Comparison of ENCODE assay signal across 17 mouse cellular contexts in genomic region chr2:144240095-144240899, GRCm38 (mm10). TPM values are rescaled to one million over a fixed set of nuclear protein-coding genes. Genes with fewer than 3 reads are reported as not detected.
DNase-seq lines count a peak whose midpoint lies in the region; ATAC-seq lines count a peak whose summit lies in the region.
"Had no signal": no experiment of that assay in that cellular context is flagged by ENCODE, and none has a peak within 500 bp of the region (broad histone marks: within the 10 kb centered on the region; RNA-seq: fewer than 3 reads in every experiment).

No protein-coding gene starts in this region.

- H3K4me3 ChIP-seq in hindbrain, embryonic 10.5 days: no peak overlapping the region
- H3K4me3 ChIP-seq in hindbrain, embryonic 11.5 days (ENCODE audit: low read depth, low read length): no peak overlapping the region
- no peak overlapping the region for H3K4me3 ChIP-seq in midbrain, embryonic 10.5 days
- no peak overlapping the region for H3K4me3 ChIP-seq in midbrain, embryonic 11.5 days (ENCODE audit: low read depth, low read length)
- H3K4me3 ChIP-seq in stomach, embryonic 16.5 days (replicated peaks; ENCODE audit: low read length): no peak overlapping the region
- no peak overlapping the region for H3K4me3 ChIP-seq in neural tube, embryonic 15.5 days (replicated peaks)
- H3K4me3 ChIP-seq: heart, adult 2 months; midbrain, embryonic 15.5 days had no signal

- no peak overlapping the region for H3K9ac ChIP-seq in hindbrain, embryonic 11.5 days (ENCODE audit: low read depth, low read length)
- no peak overlapping the region for H3K9ac ChIP-seq in midbrain, embryonic 11.5 days (ENCODE audit: low read length)
- H3K9ac ChIP-seq in stomach, embryonic 16.5 days (ENCODE audit: low read length): no peak overlapping the region
- no peak overlapping the region for H3K9ac ChIP-seq in neural tube, embryonic 15.5 days (replicated peaks)
- H3K9ac ChIP-seq: midbrain, embryonic 15.5 days had no signal

- no peak overlapping the region for H3K4me2 ChIP-seq in hindbrain, embryonic 11.5 days (replicated peaks; ENCODE audit: low read depth, low read length)
- H3K4me2 ChIP-seq in midbrain, embryonic 11.5 days: no peak overlapping the region
- no peak overlapping the region for H3K4me2 ChIP-seq in stomach, embryonic 16.5 days (ENCODE audit: low read depth, low read length)
- H3K4me2 ChIP-seq in neural tube, embryonic 15.5 days: no peak overlapping the region
- H3K4me2 ChIP-seq: midbrain, embryonic 15.5 days had no signal

- H3K4me1 ChIP-seq in hindbrain, embryonic 10.5 days (replicated peaks): peaks cover 16% of the 10 kb centered on the region
- H3K4me1 ChIP-seq in hindbrain, embryonic 11.5 days (replicated peaks; ENCODE audit: control insufficient read depth, insufficient read depth, low read length): no peaks in the 10 kb centered on the region
- 0 out of 2 replicates have a peak, but pooled peaks cover 3% of the 10 kb centered on the region for H3K4me1 ChIP-seq in midbrain, embryonic 10.5 days
- no peaks in the 10 kb centered on the region for H3K4me1 ChIP-seq in midbrain, embryonic 11.5 days (ENCODE audit: control insufficient read depth, insufficient read depth, low read length)
- H3K4me1 ChIP-seq in stomach, embryonic 16.5 days (ENCODE audit: control insufficient read depth, insufficient read depth, low read length): peaks cover 12% of the 10 kb centered on the region; the same call in 1 of the 2 replicates
- H3K4me1 ChIP-seq in neural tube, embryonic 15.5 days: peaks cover 3% of the 10 kb centered on the region; the same call in 1 of the 2 replicates
- H3K4me1 ChIP-seq: midbrain, embryonic 15.5 days had no signal

- H3K36me3 ChIP-seq in hindbrain, embryonic 10.5 days: no peaks in the 10 kb centered on the region
- no peaks in the 10 kb centered on the region for H3K36me3 ChIP-seq in hindbrain, embryonic 11.5 days (ENCODE audit: control insufficient read depth, insufficient read depth, low read length)
- no peaks in the 10 kb centered on the region for H3K36me3 ChIP-seq in midbrain, embryonic 10.5 days
- H3K36me3 ChIP-seq in midbrain, embryonic 11.5 days (ENCODE audit: control insufficient read depth, insufficient read depth, low read length): no peaks in the 10 kb centered on the region
- no peaks in the 10 kb centered on the region for H3K36me3 ChIP-seq in stomach, embryonic 16.5 days (ENCODE audit: control insufficient read depth, insufficient read depth, low read length)
- H3K36me3 ChIP-seq in neural tube, embryonic 15.5 days: no peaks in the 10 kb centered on the region
- H3K36me3 ChIP-seq: midbrain, embryonic 15.5 days had no signal

- H3K27me3 ChIP-seq in hindbrain, embryonic 10.5 days (ENCODE audit: insufficient read depth, poor library complexity, severe bottlenecking): no peaks in the 10 kb centered on the region
- H3K27me3 ChIP-seq in hindbrain, embryonic 11.5 days (ENCODE audit: control insufficient read depth, insufficient read depth, low read length): no peaks in the 10 kb centered on the region
- H3K27me3 ChIP-seq in midbrain, embryonic 10.5 days (ENCODE audit: low read depth, poor library complexity, severe bottlenecking): no peaks in the 10 kb centered on the region
- no peaks in the 10 kb centered on the region for H3K27me3 ChIP-seq in midbrain, embryonic 11.5 days (ENCODE audit: control insufficient read depth, insufficient read depth, low read length)
- H3K27me3 ChIP-seq in stomach, embryonic 16.5 days (ENCODE audit: control insufficient read depth, insufficient read depth, low read length): no peaks in the 10 kb centered on the region
- no peaks in the 10 kb centered on the region for H3K27me3 ChIP-seq in neural tube, embryonic 15.5 days (replicated peaks)
- H3K27me3 ChIP-seq: midbrain, embryonic 15.5 days had no signal

- H3K27ac ChIP-seq in hindbrain, embryonic 10.5 days: 0 out of 2 replicates have a peak overlapping the region, but pooled peaks have one; percentile 5
- no peak overlapping the region for H3K27ac ChIP-seq in hindbrain, embryonic 11.5 days (ENCODE audit: low read depth, low read length)
- H3K27ac ChIP-seq in midbrain, embryonic 10.5 days (replicated peaks): 0 out of 2 replicates have a peak overlapping the region, but pooled peaks have one; percentile 33
- H3K27ac ChIP-seq in midbrain, embryonic 11.5 days (ENCODE audit: low read depth, low read length): no peak overlapping the region
- H3K27ac ChIP-seq in stomach, embryonic 16.5 days (ENCODE audit: low read length): peak overlapping the region; percentile 71
- no peak overlapping the region for H3K27ac ChIP-seq in neural tube, embryonic 15.5 days (replicated peaks)
- H3K27ac ChIP-seq: heart, adult 2 months; midbrain, embryonic 15.5 days had no signal

- WGBS in hindbrain, embryonic 10.5 days: 71% methylated on average over 3 of the region's 3 CpGs
- WGBS in hindbrain, embryonic 11.5 days: 91% methylated on average over 3 of the region's 3 CpGs
- WGBS in midbrain, embryonic 10.5 days: 90% methylated on average over 3 of the region's 3 CpGs
- WGBS in midbrain, embryonic 11.5 days: 70% methylated on average over 3 of the region's 3 CpGs
- WGBS in stomach, embryonic 16.5 days: 72% methylated on average over 3 of the region's 3 CpGs
- WGBS in neural tube, embryonic 15.5 days: 89% methylated on average over 3 of the region's 3 CpGs

- DNase-seq in hindbrain, embryonic 10.5 days (ENCODE audit: low spot score): no peak
- DNase-seq in hindbrain, embryonic 11.5 days (ENCODE audit: low spot score): no peak
- DNase-seq in midbrain, embryonic 10.5 days (ENCODE audit: low spot score): no peak
- no peak for DNase-seq in midbrain, embryonic 11.5 days (ENCODE audit: low spot score, missing footprints)
- no peak for DNase-seq in right cerebral cortex, adult 2 months (ENCODE audit: low spot score in 2 of 2)
- DNase-seq: cerebellum, adult 11 months; heart, adult 2 months; heart, postnatal 14 days; kidney, adult 18-20 months; kidney, postnatal 4 days; left cerebral cortex, postnatal 4 days; lung, postnatal 10 days had no signal

- H3K9me3 ChIP-seq in hindbrain, embryonic 10.5 days: no peaks in the 10 kb centered on the region
- H3K9me3 ChIP-seq in hindbrain, embryonic 11.5 days (ENCODE audit: control insufficient read depth, low read length): no peaks in the 10 kb centered on the region
- H3K9me3 ChIP-seq in midbrain, embryonic 10.5 days (replicated peaks): no peaks in the 10 kb centered on the region
- H3K9me3 ChIP-seq in midbrain, embryonic 11.5 days (ENCODE audit: control insufficient read depth, low read length): no peaks in the 10 kb centered on the region
- H3K9me3 ChIP-seq in stomach, embryonic 16.5 days (replicated peaks; ENCODE audit: control insufficient read depth, low read length): no peaks in the 10 kb centered on the region
- H3K9me3 ChIP-seq in neural tube, embryonic 15.5 days (replicated peaks): no peaks in the 10 kb centered on the region
- H3K9me3 ChIP-seq: midbrain, embryonic 15.5 days had no signal

- no peak for ATAC-seq in hindbrain, embryonic 11.5 days (ENCODE audit: low FRiP score)
- no peak for ATAC-seq in midbrain, embryonic 11.5 days (ENCODE audit: low FRiP score)
- ATAC-seq in granulocyte monocyte progenitor cell, adult 5-6 weeks (replicated peaks; ENCODE audit: poor library complexity, severe bottlenecking): peak; percentile 28
- peak; percentile 72; the same call in 1 of the 2 replicates for ATAC-seq in stomach, embryonic 16.5 days (ENCODE audit: insufficient read depth, low FRiP score)
- ATAC-seq in neural tube, embryonic 15.5 days (ENCODE audit: low FRiP score): no peak
- ATAC-seq: activated CD4-positive, CD25-positive, alpha-beta regulatory T cell, adult 4 months; midbrain, embryonic 15.5 days had no signal

RNA-seq across cellular contexts. Expression of gene Mgme1, which starts 30.2 kb away (rescaled TPM):
- 18.5 and 25.0 TPM in 2 replicates for polyA plus RNA-seq in hindbrain, embryonic 10.5 days (2016; fragmentation: Nextera tagmentation; extraction: Ambion mirVana)
- 15.8 and 17.2 TPM in 2 replicates for polyA plus RNA-seq in hindbrain, embryonic 11.5 days (2014; fragmentation: Nextera tagmentation; extraction: Ambion mirVana)
- polyA plus RNA-seq in midbrain, embryonic 10.5 days (2016; fragmentation: Nextera tagmentation; extraction: Ambion mirVana): 22.5 and 26.0 TPM in 2 replicates
- 15.7 and 17.4 TPM in 2 replicates for polyA plus RNA-seq in midbrain, embryonic 11.5 days (2014; fragmentation: Nextera tagmentation; extraction: Ambion mirVana)
- 19.6 and 23.4 TPM in 2 replicates for total RNA-seq in granulocyte monocyte progenitor cell, adult 5-6 weeks (2014; fragmentation: Nextera tagmentation)
- 25.4 and 29.9 TPM in 2 replicates for total RNA-seq in granulocyte monocyte progenitor cell, adult 5-6 weeks (2017)
- polyA plus RNA-seq in stomach, embryonic 16.5 days (2015; fragmentation: Nextera tagmentation; extraction: Ambion mirVana): 18.3 and 20.0 TPM in 2 replicates
- polyA plus RNA-seq in neural tube, embryonic 15.5 days (2015; fragmentation: Nextera tagmentation; extraction: Ambion mirVana): 13.3 and 15.5 TPM in 2 replicates

RNA-seq across cellular contexts. Expression of gene Snx5, which starts 30.4 kb away (rescaled TPM):
- polyA plus RNA-seq in hindbrain, embryonic 10.5 days (2016; fragmentation: Nextera tagmentation; extraction: Ambion mirVana): 91.8 and 110 TPM in 2 replicates
- 104 and 108 TPM in 2 replicates for polyA plus RNA-seq in hindbrain, embryonic 11.5 days (2014; fragmentation: Nextera tagmentation; extraction: Ambion mirVana)
- polyA plus RNA-seq in midbrain, embryonic 10.5 days (2016; fragmentation: Nextera tagmentation; extraction: Ambion mirVana): 102 and 120 TPM in 2 replicates
- 105 and 111 TPM in 2 replicates for polyA plus RNA-seq in midbrain, embryonic 11.5 days (2014; fragmentation: Nextera tagmentation; extraction: Ambion mirVana)
- total RNA-seq in granulocyte monocyte progenitor cell, adult 5-6 weeks (2014; fragmentation: Nextera tagmentation): 226 and 255 TPM in 2 replicates
- 248 and 283 TPM in 2 replicates for total RNA-seq in granulocyte monocyte progenitor cell, adult 5-6 weeks (2017)
- polyA plus RNA-seq in stomach, embryonic 16.5 days (2015; fragmentation: Nextera tagmentation; extraction: Ambion mirVana): 106 and 109 TPM in 2 replicates
- 74.4 and 93.8 TPM in 2 replicates for polyA plus RNA-seq in neural tube, embryonic 15.5 days (2015; fragmentation: Nextera tagmentation; extraction: Ambion mirVana)

Comparison
In these comparisons a context has a peak if more than half of its experiments do, and no peak if none do; other contexts are left out.
1. H3K27ac ChIP-seq: peak in hindbrain, embryonic 10.5 days (single experiment), midbrain, embryonic 10.5 days (single experiment) and stomach, embryonic 16.5 days (single experiment); none in hindbrain, embryonic 11.5 days (single experiment), midbrain, embryonic 11.5 days (single experiment) and neural tube, embryonic 15.5 days (single experiment).
2. ATAC-seq: peak in granulocyte monocyte progenitor cell, adult 5-6 weeks (single experiment) and stomach, embryonic 16.5 days (single experiment); none in hindbrain, embryonic 11.5 days (single experiment), midbrain, embryonic 11.5 days (single experiment) and neural tube, embryonic 15.5 days (single experiment).